Mouse (Mus musculus): ENCODE measurements around the gene Pigc.

- TF ChIP-seq EP300 (IDR thresholded peaks at IDR 0.05) (no peak), CTCF (IDR thresholded peaks at IDR 0.05) (no peak)
Observed at GRCm38 (mm10) chr1:161924321-161924720, 44.7 kb upstream of the Pigc start.

All from lung, postnatal 0 days (tissue).